Mouse (Mus musculus) urinary bladder, postnatal 25 days (tissue): ENCODE results near the gene Il21r.
A peak's percentile ranks its signal among the peaks of the same experiment; 100 is the strongest.

Source experiments
- DNase-seq: peaks from one replicate; pipeline ENCODE4 v3.0.0; 2022; ENCODE audit warnings: low spot score

Gene Il21r

DNA sequence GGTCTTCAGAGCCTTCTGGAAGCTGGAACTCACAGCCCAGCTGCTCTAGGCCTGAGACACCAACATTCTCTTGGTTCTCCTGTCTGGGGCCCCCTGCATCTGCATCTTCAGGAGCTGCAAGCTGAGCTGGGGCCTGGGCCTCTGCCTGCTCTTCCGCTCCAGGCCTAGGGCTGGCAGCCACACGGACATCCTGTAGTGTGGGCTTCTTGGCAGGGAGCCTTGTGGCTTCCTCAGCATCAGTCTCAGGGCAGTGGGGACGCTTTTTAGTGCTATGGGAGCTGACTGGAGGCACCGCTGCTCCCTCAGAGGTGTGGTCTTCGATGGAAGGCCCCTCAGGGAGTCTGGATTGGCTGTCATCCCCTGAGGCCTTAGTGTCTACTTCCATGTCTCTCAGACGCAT, 40.7 kb downstream of the Il21r start:
- DNase-seq, result no peak

DNA sequence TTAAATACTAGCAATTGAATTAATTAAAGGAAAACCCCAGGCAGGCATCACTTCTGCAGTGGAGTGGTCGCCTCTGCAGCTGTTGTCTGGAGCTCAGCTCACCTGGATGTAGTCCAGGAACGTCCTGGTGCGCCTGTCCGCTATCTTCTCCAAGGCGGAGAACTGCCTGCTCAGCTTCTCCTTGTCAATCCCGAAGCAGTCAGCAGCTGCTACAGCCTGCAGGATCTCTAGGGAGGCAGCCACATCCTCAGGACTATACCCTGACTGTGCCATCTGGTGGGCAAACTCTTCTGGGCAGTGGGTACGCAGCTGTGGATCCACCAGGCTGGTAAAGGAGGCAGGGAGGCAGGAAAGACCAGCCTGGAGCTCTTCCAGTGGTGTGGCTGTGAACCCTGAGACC, 42.2 kb downstream of the Il21r start:
- no peak for DNase-seq

DNA sequence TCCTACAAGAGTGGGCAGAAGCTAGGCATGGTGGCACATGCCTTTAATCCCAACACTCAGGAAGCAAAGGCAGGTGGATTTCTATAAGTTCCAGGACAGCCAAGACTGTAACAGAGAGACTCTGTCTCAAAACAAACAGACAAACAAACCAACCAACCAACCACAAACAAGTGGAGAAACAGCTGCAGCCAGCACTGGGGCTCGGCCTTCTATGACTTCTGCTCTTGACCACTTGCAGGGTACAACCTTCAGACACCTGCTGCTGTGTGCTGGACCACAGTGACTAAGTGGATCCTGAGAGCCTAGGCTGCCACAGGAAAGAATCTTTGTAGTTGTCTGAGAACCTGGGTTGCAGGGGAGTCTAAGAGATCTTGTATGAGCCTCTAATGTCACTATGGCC, 45.8 kb downstream of the Il21r start:
- DNase-seq, result no peak

DNA sequence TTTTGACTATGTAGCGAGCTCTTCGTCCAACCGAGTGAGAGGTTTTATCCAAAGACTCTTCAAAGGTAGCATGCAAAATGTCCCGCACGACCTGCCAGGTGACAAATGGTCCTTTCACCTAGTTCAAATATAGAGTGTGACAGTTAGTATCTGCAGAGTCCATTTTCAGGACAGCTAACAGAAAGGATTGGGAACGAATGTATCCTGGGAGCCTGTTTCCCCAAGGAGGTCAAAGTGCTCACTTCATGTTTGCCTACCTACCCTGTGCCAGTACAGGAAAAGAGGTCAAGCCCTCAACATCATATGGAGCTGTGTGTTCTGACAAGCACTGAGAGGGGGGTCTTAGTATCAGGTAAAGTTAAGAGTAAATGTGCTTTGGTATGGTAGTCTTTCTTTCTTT, 54.3 kb downstream of the Il21r start:
- no peak for DNase-seq

DNA sequence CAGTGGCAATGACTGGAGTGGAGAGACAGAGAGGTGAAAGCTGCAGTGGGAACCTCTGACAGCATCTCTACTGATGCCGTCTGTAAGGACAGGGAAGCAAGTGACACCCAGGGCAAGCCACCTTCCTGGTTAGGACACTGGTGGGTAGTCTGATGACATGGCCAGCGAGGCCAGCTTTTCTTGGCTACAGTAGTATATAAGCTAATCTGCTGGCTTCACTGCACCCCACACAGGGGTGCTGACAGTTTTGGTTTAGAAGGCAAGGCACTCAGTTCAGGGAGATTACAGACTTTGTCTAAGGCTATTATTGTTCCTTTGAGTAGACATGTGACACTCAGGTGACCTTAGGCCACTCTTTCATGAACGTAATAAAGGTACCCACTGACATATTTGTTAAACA, 60.4 kb downstream of the Il21r start:
- DNase-seq, result no peak

DNA sequence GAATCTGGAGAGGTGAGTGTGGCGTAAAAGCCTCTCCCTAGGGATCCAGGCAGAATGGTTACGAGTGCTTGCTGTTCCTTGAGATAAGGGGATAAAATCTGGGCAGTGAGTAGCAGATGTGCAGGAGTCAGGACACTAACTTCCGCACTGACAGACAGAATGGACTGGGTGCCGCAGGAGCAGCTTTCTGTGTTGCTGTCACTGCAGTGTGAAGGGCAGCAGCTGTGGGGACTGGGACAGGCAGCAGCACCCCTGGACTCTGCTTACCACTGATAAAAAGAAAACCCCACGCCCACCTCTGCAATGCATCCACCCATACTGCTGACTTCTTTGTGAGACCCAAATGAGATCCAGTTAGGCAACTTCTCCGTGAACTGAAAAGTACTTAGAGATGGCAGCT, 67.6 kb downstream of the Il21r start:
- no peak for DNase-seq

DNA sequence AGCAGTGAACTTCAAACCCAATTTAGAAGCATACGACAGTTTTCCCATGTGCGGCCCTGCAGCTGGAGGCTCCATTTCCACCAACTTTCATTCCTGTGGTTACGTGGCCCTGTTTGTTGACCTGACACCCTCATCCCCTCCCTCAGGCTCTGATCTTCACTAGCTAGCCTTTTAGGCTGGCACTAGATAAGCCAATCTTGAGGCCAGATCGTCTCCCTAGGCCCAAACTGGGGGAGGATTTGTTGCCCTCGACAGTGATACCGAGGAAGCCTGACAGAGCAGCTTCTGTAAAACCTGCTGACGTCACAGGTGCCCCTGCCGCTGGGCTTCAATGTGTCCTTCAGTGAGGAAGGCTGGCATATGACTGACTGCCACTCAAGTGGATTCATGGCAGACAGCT, 68.2 kb downstream of the Il21r start:
- no peak for DNase-seq

DNA sequence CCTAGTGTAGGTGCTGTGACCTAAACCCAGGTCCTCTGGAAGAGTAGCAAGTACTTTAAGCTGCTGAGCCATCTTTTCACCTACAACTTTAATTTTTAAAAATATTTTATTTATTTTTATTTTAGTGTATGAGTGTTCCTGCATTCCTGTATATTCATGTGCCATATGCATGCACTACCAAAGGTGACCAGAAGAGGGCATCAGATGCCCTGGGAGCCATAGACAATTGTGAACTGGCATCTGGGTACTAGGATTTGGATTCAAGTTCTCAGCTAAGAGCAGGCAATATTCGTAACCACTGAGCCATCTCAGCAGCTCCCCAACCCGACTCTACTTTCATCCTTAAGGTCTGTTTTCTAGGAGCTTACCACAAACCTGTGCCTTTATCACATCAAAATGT, 71.7 kb downstream of the Il21r start:
- peak; percentile 43 for DNase-seq

DNA sequence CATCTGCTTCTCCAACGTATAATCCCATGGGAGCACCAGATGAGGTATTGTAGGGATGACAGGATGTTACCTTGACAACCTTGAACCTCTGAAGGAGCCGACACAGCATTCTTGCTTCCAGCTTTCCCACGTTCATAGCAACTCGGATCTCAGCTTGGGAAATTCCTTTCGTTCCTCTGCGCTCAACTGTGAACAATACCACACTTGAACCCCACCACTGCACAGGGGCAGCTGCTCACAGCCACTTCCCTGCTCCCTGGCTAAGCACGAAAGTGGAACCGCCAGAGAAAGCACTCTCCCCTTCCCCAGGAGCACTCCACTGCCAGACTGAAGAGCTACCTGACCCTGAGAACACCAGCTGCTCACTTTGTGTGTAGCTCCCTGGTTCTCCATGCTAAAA, 75.5 kb downstream of the Il21r start:
- no peak for DNase-seq

DNA sequence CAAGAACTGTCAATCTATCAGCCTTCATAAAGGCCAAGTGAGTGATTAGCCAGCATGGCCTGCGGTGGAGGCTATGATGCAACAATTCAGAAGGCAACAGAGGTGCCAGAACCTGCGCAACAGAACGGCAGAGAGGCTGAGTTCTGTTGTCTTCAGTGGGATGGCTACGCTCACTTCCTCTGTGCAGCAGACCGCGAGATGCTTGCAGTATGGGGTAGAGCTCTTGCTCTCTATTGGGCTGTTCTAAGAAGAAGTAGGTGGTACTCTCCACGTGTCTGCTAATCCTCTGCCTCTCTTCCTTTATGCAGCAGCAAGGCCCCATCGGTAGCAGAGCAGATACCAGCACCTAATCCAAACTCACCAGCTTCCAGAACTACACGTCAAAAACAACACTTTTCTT, 76.7 kb downstream of the Il21r start:
- DNase-seq, result no peak
